Mouse (Mus musculus) forebrain, embryonic 14.5 days (tissue): Measurements from ENCODE around the gene Prtn3. TPM values are rescaled to one million over a fixed set of nuclear protein-coding genes. Genes with fewer than 3 reads are reported as not detected.

Experiments
- ATAC-seq: fragments of 200-750 bp; cut with Nextera tagmentation; 2 replicates; pipeline ENCODE4 v1.8.0; 2017; ENCODE audit warnings: mild to moderate bottlenecking, moderate library complexity
- DNase-seq: peaks from one replicate; pipeline ENCODE4 v3.0.0-alpha.2; 2015; ENCODE audit warnings: low spot score
- H3K27ac ChIP-seq: fragments of 300-500 bp; sonication (generic); 2 replicates; pipeline ENCODE4 v1.5.1; 2014; ENCODE audit warnings: low read depth, mild to moderate bottlenecking, control low read depth, low read length, moderate library complexity
- H3K27me3 ChIP-seq: fragments of 300-500 bp; sonication (generic); replicated peaks from 2 replicates; pipeline ENCODE4 v1.6.1; 2014; ENCODE audit warnings: low read length, control low read depth, mixed read lengths; ENCODE audit not compliant: control insufficient read depth, insufficient read depth
- H3K36me3 ChIP-seq: fragments of 300-500 bp; sonication (generic); 2 replicates; pipeline ENCODE4 v1.6.1; 2014; ENCODE audit warnings: low read length, control low read depth; ENCODE audit not compliant: control insufficient read depth, insufficient read depth
- H3K4me1 ChIP-seq: fragments of 300-500 bp; sonication (generic); 2 replicates; pipeline ENCODE4 v1.6.1; 2014; ENCODE audit warnings: antibody characterized with exemption, low read length, control low read depth; ENCODE audit not compliant: control insufficient read depth, insufficient read depth
- H3K4me2 ChIP-seq: fragments of 300-500 bp; sonication (generic); 2 replicates; pipeline ENCODE4 v1.6.1; 2014; ENCODE audit warnings: mild to moderate bottlenecking, control low read depth, low read length
- H3K4me3 ChIP-seq: fragments of 300-500 bp; sonication (generic); 2 replicates; pipeline ENCODE4 v1.5.1; 2014; ENCODE audit warnings: low read depth, low read length, control low read depth
- H3K9ac ChIP-seq: fragments of 300-500 bp; sonication (generic); 2 replicates; pipeline ENCODE4 v1.6.1; 2014; ENCODE audit warnings: mild to moderate bottlenecking, low read length, control low read depth, moderate library complexity
- H3K9me3 ChIP-seq: fragments of 300-500 bp; sonication (generic); replicated peaks from 2 replicates; pipeline ENCODE4 v1.6.1; 2016; ENCODE audit warnings: low read length, control low read depth, mixed read lengths; ENCODE audit not compliant: control insufficient read depth
- WGBS: fragments of 180-500 bp; shearing (Covaris S2); extraction: QIAGEN DNeasy Blood & Tissue Kit; methylation state at CpG from one replicate; pipeline ENCODE4 v1.1.7; 2014; 5-methylcytosine and 5-hydroxymethylcytosine counted together
- polyA plus RNA-seq: library from polyadenylated mRNA; unstranded; fragments of >200 nt; fragmentation: Nextera tagmentation; extraction: Ambion mirVana; gene quantifications from 2 replicates; pipeline ENCODE4 v1.2.1, GENCODE M21; 2014

Prtn3 gene
- polyA plus RNA-seq, 1 experiment from 2014 or later, result 16.9 TPM

DNA sequence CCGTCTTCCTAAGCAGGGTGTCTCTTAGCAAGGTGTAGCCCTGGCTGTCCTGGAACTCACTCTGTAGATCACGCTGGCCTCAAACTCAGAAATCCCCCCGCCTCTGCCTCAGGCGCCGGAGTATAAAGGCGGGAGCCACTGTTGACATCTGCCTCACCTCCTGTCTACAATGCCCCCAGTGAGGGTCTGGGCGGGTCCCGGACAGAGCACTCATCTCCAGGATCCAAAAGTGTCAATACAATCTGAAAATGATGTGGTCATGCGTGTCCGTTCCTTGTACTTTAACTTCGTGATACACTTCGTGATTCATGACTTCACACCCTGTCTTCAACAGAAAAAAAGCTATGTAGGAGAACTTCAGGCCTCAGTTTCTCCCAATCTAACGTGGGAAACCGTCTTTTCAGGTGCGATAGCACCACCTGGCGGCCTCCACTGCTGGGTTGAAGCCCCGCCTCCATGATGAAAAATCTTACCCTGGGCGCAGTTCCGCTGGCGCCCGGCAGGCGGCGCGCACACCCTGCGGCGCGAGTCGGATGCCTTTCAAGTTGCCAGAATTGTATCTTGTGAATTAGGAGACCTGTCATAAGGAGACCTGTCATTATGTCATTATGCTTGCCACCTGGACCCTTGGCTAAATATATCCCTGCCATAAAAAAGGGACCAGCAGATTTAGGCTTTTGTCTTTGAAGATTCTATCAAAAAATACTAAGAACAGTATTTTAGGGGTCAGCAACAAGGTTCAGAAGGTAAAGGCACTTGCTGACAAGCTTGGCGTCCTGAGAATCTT lies 50.9 kb downstream of the Prtn3 start:
- peak overlapping the region; percentile 78; the same call in 1 of the 2 replicates for H3K4me2 ChIP-seq
- no peak overlapping the region for H3K4me3 ChIP-seq
- no peaks in the 10 kb centered on the region for H3K9me3 ChIP-seq
- peak; percentile 90 for DNase-seq
- peaks cover 36% of the 10 kb centered on the region for H3K27me3 ChIP-seq
- ATAC-seq, result peak; percentile 19
- 11% methylated on average over 29 of the region's 29 CpGs for WGBS
- no peaks in the 10 kb centered on the region for H3K36me3 ChIP-seq
- H3K9ac ChIP-seq, result no peak overlapping the region
- H3K27ac ChIP-seq, result no peak overlapping the region
- peaks cover 12% of the 10 kb centered on the region; the same call in 1 of the 2 replicates for H3K4me1 ChIP-seq

DNA sequence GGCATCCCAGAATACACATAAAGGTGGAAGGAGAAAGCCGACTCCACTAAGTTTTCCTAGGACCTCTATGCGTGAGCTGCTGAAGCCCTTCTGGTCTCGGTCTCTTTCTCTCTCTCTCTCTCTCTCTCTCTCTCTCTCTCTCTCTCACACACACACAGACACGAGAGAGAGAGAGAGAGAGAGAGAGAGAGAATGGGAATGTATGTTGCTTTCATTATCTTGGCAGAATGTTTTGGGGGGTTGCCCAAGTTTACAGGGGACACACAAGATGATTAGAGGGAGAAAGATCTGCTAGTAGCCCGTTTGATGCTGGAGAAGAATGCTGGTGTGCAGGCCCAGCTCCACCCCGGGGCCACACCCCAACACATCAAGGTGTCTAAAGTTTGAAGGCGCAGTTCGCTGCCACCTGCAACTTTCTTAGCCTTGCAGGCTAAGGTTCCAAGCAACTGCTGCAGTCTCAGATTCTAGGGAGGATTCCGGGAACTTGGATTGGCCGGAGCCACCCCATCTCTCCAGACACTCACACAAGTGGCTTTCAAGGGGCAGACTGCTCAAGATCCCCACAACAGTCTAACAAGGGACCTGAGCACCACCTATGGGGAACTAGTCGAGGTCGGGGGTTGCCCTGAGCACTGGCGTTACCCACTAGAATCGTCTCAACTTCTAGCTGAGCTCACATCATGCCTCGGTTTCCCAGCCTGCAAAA lies 51.7 kb downstream of the Prtn3 start:
- ATAC-seq, result no peak

DNA sequence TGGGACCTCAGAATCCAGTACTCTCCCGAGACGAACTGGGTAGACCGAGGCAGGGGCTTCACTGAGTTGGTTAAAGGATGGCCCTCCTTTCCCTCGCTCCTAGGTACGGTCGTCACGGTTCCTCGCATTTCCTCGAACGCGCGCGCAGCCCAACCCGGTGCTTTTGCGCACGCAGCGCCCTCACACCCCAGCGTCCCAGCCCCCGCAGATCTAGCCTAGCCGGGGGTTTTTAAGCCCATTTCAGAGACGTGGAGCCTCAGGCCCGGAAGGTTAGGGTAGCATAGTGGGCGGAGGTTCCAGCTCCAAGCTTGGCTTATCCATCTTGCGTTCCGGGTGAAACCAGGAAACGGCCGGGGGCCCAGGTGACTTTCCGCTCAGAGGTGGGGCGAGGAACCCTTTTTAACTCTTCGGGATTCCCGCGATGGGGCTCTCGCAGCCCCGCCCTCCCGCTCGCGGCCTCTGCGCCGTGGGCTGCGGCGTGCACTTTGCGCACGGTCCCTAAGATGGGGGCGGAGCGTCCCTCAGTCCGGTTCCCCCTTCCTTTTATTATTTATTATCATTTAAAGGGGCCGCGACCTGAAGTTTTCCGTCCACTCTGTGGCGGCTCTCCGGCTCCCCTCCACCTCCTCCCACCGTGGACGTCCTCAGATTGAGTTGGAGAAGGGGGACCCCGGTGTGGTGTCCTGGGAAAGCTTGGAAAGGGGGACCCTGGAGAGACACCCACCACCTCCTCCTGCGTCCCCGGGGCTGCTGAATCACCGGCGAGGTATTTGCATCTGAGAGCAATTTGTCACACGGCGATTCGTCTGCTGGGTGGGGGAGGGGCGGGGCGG lies 52.4 kb downstream of the Prtn3 start, which contains the start of gene Arid3a:
Gene Arid3a (plus strand): TSS at position 553 of the 833 bp plus-strand sequence.
- DNase-seq (peak; percentile 95), ATAC-seq (peak; percentile 81)
- Histone ChIP-seq H3K4me1 (peaks cover 12% of the 10 kb centered on the region; the same call in 1 of the 2 replicates), H3K4me2 (peak within 1 kb of the TSS; percentile 78), H3K9me3 (no peaks in the 10 kb centered on the region), H3K36me3 (peaks cover 4% of the 10 kb centered on the region; the same call in 1 of the 2 replicates), H3K27ac (peak within 1 kb of the TSS; percentile 85), H3K4me3 (peak within 1 kb of the TSS; percentile 91), H3K9ac (peak within 1 kb of the TSS; percentile 84), H3K27me3 (peaks cover 21% of the 10 kb centered on the region)
- WGBS, result under 1% methylated on average over 56 of the region's 63 CpGs

More for the DNA sequence above, 51.7 kb downstream of the Prtn3 start:
- Histone ChIP-seq H3K27ac (no peak overlapping the region), H3K9ac (peak overlapping the region; percentile 84), H3K4me1 (peaks cover 12% of the 10 kb centered on the region; the same call in 1 of the 2 replicates), H3K4me3 (peak overlapping the region; percentile 91), H3K9me3 (no peaks in the 10 kb centered on the region), H3K27me3 (peaks cover 29% of the 10 kb centered on the region), H3K4me2 (peak overlapping the region; percentile 78), H3K36me3 (peaks cover 4% of the 10 kb centered on the region; the same call in 1 of the 2 replicates)
- 5% methylated on average over 15 of the region's 15 CpGs for WGBS
- DNase-seq, result no peak

DNA sequence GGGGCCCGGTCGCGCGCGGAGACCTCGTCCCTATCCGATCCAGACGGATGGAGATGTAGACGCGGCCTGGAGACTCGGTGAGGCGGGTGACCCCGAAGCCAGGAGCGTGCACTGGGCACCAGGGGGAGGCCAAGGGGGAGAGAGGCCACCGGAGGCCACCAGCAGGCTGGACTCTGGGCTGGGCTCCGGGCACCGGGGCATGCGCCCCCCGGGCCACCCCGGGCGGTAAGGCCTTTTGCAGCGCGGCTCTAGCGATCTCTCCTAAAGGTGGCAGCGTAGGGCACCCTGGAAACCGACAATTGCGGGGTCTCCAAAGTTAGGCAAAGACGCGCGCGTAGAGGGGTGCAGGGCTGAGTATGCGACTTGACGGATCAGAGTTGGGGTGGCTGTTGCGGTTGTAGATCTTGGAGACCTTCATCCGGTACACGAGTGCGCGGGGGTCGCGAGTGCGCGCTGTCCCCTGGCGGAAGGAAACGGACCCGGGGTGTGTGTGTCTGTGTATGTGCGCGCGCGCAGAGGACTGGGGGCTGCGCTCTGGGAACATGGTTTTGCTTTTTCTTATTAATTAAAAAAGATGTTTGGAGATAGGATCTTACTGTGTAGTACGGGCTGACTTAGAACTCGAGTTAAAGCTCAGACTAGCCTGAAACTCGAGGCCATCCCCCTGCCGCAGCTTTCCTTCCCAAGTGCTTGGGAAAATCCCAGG lies 53.2 kb downstream of the Prtn3 start:
- Histone ChIP-seq H3K4me2 (peak overlapping the region; percentile 78), H3K36me3 (peaks cover 6% of the 10 kb centered on the region; the same call in 1 of the 2 replicates), H3K4me3 (peak overlapping the region; percentile 91), H3K9me3 (no peaks in the 10 kb centered on the region), H3K27ac (peak overlapping the region; percentile 85), H3K4me1 (peaks cover 12% of the 10 kb centered on the region; the same call in 1 of the 2 replicates), H3K9ac (peak overlapping the region; percentile 84), H3K27me3 (peaks cover 14% of the 10 kb centered on the region)
- ATAC-seq, result peak; percentile 32
- under 1% methylated on average over 54 of the region's 54 CpGs for WGBS
- DNase-seq, result peak; percentile 65

DNA sequence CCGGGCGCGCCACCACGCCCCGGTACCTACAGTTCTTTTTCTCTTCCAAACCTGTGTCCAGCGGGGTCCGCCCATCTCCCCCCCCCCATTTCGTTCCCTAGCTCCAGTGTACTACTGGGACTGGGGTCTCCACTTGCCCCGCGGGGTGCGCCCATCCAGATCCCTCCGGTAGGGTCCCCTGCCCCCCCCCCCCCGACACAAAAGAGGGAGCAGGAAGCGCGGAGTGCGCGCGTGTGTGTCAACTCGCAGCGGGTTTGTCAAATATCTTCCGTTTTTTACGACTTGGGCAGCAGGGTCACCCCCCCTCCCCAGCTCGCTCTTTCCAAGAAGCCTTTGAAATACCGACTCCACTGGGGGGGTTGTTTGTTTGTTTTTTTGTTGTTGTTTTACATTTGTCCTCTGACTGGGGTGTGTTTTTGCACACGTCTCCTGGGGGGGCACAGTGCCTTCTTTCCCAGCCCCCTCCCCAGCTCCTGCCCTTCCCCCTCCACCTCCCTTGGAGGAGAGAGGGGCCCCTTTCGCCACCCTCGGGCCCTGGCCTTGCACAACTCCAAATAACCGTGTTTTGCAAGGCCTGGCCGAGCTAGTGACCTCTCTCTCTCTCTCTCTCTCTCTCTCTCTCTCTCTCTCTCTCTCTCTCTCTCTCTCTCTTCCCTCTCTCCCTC lies 53.9 kb downstream of the Prtn3 start:
- Histone ChIP-seq H3K9ac (peak overlapping the region; percentile 84), H3K36me3 (peaks cover 13% of the 10 kb centered on the region; the same call in 1 of the 2 replicates), H3K4me3 (peak overlapping the region; percentile 91), H3K27me3 (peaks cover 7% of the 10 kb centered on the region), H3K9me3 (no peaks in the 10 kb centered on the region), H3K4me2 (peak overlapping the region; percentile 78), H3K27ac (peak overlapping the region; percentile 85; the same call in 1 of the 2 replicates), H3K4me1 (peaks cover 12% of the 10 kb centered on the region; the same call in 1 of the 2 replicates)
- no peak for ATAC-seq
- under 1% methylated on average over 28 of the region's 29 CpGs for WGBS
- peak; percentile 38 for DNase-seq

DNA sequence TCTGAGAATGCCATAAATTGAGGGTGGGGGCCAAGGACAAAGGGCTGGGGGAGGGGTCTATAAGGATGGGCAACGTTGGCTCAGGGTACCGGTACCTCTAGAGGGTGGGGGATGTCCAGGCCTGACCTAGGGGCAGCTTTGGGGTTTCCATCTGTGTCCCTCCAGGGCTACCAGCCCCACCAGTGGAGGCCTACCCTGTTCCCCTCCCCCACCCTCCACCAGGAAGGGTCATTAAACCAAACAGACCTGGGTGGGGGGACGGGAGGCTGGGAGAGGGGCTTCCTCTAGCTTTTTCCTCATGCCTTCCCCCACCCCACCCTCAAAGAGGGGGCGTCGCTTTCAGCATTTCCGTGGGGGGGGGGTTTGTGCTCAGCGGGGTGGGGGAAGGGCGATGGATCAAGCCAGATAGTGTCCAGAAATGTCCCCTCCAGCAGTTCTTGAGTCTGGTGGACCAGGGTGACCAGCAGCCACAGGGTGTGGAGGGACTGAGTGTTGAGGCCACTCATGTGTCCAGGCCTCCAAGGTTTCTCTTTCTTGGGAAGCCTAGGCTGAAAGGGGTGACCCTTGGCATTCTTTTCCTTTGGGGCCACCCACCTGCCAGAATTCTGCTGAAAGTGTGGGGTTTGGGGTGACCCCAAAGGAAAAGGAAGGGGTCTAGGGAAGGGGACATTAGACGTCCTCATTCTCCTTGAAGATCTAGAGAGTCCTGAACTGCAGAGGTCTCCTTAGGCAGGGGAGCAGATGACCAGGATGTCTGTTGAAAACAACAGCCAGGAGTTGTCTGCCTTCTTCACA lies 54.8 kb downstream of the Prtn3 start:
- Histone ChIP-seq H3K4me2 (peak overlapping the region; percentile 78), H3K27me3 (no peaks in the 10 kb centered on the region), H3K9me3 (no peaks in the 10 kb centered on the region), H3K4me3 (peak overlapping the region; percentile 91), H3K36me3 (peaks cover 18% of the 10 kb centered on the region; the same call in 1 of the 2 replicates), H3K27ac (peak overlapping the region; percentile 9; the same call in 1 of the 2 replicates), H3K4me1 (peaks cover 12% of the 10 kb centered on the region; the same call in 1 of the 2 replicates), H3K9ac (peak overlapping the region; percentile 46)
- 37% methylated on average over 9 of the region's 9 CpGs for WGBS
- DNase-seq, result peak; percentile 27
- ATAC-seq, result no peak
